Mouse (Mus musculus): ENCODE results near the gene Ctps2. TPM values are rescaled to one million over a fixed set of nuclear protein-coding genes. Genes with fewer than 3 reads are reported as not detected.
A peak's percentile ranks its signal among the peaks of the same experiment; 100 is the strongest.

Ctps2 gene
- polyA plus RNA-seq, 1 experiment, result 6.7 TPM

- Histone ChIP-seq H3K4me3 (ENCODE audit: control insufficient read depth, low read depth, low read length) (peak overlapping the region; percentile 71), H3K4me1 (ENCODE audit: control insufficient read depth, insufficient read depth, low read length) (peaks cover 3% of the 10 kb centered on the region), H3K27me3 (ENCODE audit: control insufficient read depth, insufficient read depth, low read length) (no peaks in the 10 kb centered on the region), H3K27ac (ENCODE audit: control insufficient read depth, insufficient read depth, low read depth, low read length) (peak overlapping the region; percentile 55), H3K36me3 (ENCODE audit: control insufficient read depth, insufficient read depth, low read length) (no peaks in the 10 kb centered on the region)
- TF ChIP-seq CTCF (IDR thresholded peaks at IDR 0.05; ENCODE audit: control insufficient read depth, insufficient read depth, insufficient replicate concordance, low read depth, low read length), result no peak
- no peak for TF ChIP-seq POLR2A (IDR thresholded peaks at IDR 0.05; ENCODE audit: control insufficient read depth, low read depth, low read length)
Observed at GRCm38 (mm10) chrX:162901371-162902039, 467 bp downstream of the Ctps2 start.

- Histone ChIP-seq H3K27ac (ENCODE audit: control insufficient read depth, insufficient read depth, low read depth, low read length) (peak overlapping the region; percentile 55), H3K4me1 (ENCODE audit: control insufficient read depth, insufficient read depth, low read length) (peaks cover 3% of the 10 kb centered on the region), H3K4me3 (ENCODE audit: control insufficient read depth, low read depth, low read length) (peak overlapping the region; percentile 71), H3K27me3 (ENCODE audit: control insufficient read depth, insufficient read depth, low read length) (no peaks in the 10 kb centered on the region), H3K36me3 (ENCODE audit: control insufficient read depth, insufficient read depth, low read length) (no peaks in the 10 kb centered on the region)
- no peak for TF ChIP-seq POLR2A (IDR thresholded peaks at IDR 0.05; ENCODE audit: control insufficient read depth, low read depth, low read length)
- no peak for TF ChIP-seq CTCF (IDR thresholded peaks at IDR 0.05; ENCODE audit: control insufficient read depth, insufficient read depth, insufficient replicate concordance, low read depth, low read length)
Observed at GRCm38 (mm10) chrX:162902040-162902734, 1.1 kb downstream of the Ctps2 start.

- H3K36me3 ChIP-seq (ENCODE audit: control insufficient read depth, insufficient read depth, low read length), result no peaks in the 10 kb centered on the region
- TF ChIP-seq POLR2A (IDR thresholded peaks at IDR 0.05; ENCODE audit: control insufficient read depth, low read depth, low read length), result no peak
- no peak for TF ChIP-seq CTCF (IDR thresholded peaks at IDR 0.05; ENCODE audit: control insufficient read depth, insufficient read depth, insufficient replicate concordance, low read depth, low read length)
- H3K4me3 ChIP-seq (ENCODE audit: control insufficient read depth, low read depth, low read length), result no peak overlapping the region
- H3K27ac ChIP-seq (ENCODE audit: control insufficient read depth, insufficient read depth, low read depth, low read length), result no peak overlapping the region
- H3K27me3 ChIP-seq (ENCODE audit: control insufficient read depth, insufficient read depth, low read length), result no peaks in the 10 kb centered on the region
- no peaks in the 10 kb centered on the region for H3K4me1 ChIP-seq (ENCODE audit: control insufficient read depth, insufficient read depth, low read length)
Observed at GRCm38 (mm10) chrX:162907554-162907953, 6.5 kb downstream of the Ctps2 start.

- TF ChIP-seq POLR2A (IDR thresholded peaks at IDR 0.05; ENCODE audit: control insufficient read depth, low read depth, low read length), result no peak
- TF ChIP-seq CTCF (IDR thresholded peaks at IDR 0.05; ENCODE audit: control insufficient read depth, insufficient read depth, insufficient replicate concordance, low read depth, low read length), result no peak
- Histone ChIP-seq H3K36me3 (ENCODE audit: control insufficient read depth, insufficient read depth, low read length) (no peaks in the 10 kb centered on the region), H3K27ac (ENCODE audit: control insufficient read depth, insufficient read depth, low read depth, low read length) (no peak overlapping the region), H3K4me1 (ENCODE audit: control insufficient read depth, insufficient read depth, low read length) (no peaks in the 10 kb centered on the region), H3K4me3 (ENCODE audit: control insufficient read depth, low read depth, low read length) (no peak overlapping the region), H3K27me3 (ENCODE audit: control insufficient read depth, insufficient read depth, low read length) (no peaks in the 10 kb centered on the region)
Observed at GRCm38 (mm10) chrX:162913651-162914050, 12.6 kb downstream of the Ctps2 start.

- no peaks in the 10 kb centered on the region for H3K4me1 ChIP-seq (ENCODE audit: control insufficient read depth, insufficient read depth, low read length)
- H3K4me3 ChIP-seq (ENCODE audit: control insufficient read depth, low read depth, low read length), result no peak overlapping the region
- H3K36me3 ChIP-seq (ENCODE audit: control insufficient read depth, insufficient read depth, low read length), result no peaks in the 10 kb centered on the region
- H3K27me3 ChIP-seq (ENCODE audit: control insufficient read depth, insufficient read depth, low read length), result no peaks in the 10 kb centered on the region
- TF ChIP-seq POLR2A (IDR thresholded peaks at IDR 0.05; ENCODE audit: control insufficient read depth, low read depth, low read length), result no peak
- no peak; the same call in 1 of the 2 replicates for TF ChIP-seq CTCF (IDR thresholded peaks at IDR 0.05; ENCODE audit: control insufficient read depth, insufficient read depth, insufficient replicate concordance, low read depth, low read length)
- H3K27ac ChIP-seq (ENCODE audit: control insufficient read depth, insufficient read depth, low read depth, low read length), result no peak overlapping the region
Observed at GRCm38 (mm10) chrX:162915697-162916096, 14.7 kb downstream of the Ctps2 start.

GRCm38 (mm10) chrX:162921487-162922125 lies 20.6 kb downstream of the Ctps2 start:
- TF ChIP-seq POLR2A (IDR thresholded peaks at IDR 0.05; ENCODE audit: control insufficient read depth, low read depth, low read length) (no peak), CTCF (IDR thresholded peaks at IDR 0.05; ENCODE audit: control insufficient read depth, insufficient read depth, insufficient replicate concordance, low read depth, low read length) (no peak)
- H3K36me3 ChIP-seq (ENCODE audit: control insufficient read depth, insufficient read depth, low read length), result no peaks in the 10 kb centered on the region

GRCm38 (mm10) chrX:162931467-162931866 lies 30.4 kb downstream of the Ctps2 start:
- TF ChIP-seq CTCF (IDR thresholded peaks at IDR 0.05; ENCODE audit: control insufficient read depth, insufficient read depth, insufficient replicate concordance, low read depth, low read length) (no peak), POLR2A (IDR thresholded peaks at IDR 0.05; ENCODE audit: control insufficient read depth, low read depth, low read length) (no peak)
- Histone ChIP-seq H3K27me3 (ENCODE audit: control insufficient read depth, insufficient read depth, low read length) (no peaks in the 10 kb centered on the region), H3K27ac (ENCODE audit: control insufficient read depth, insufficient read depth, low read depth, low read length) (no peak overlapping the region), H3K4me1 (ENCODE audit: control insufficient read depth, insufficient read depth, low read length) (no peaks in the 10 kb centered on the region), H3K36me3 (ENCODE audit: control insufficient read depth, insufficient read depth, low read length) (no peaks in the 10 kb centered on the region), H3K4me3 (ENCODE audit: control insufficient read depth, low read depth, low read length) (no peak overlapping the region)

More at GRCm38 (mm10) chrX:162921487-162922125, 20.6 kb downstream of the Ctps2 start:
- H3K27ac ChIP-seq (ENCODE audit: control insufficient read depth, insufficient read depth, low read depth, low read length), result no peak overlapping the region
- H3K4me1 ChIP-seq (ENCODE audit: control insufficient read depth, insufficient read depth, low read length), result no peaks in the 10 kb centered on the region
- H3K4me3 ChIP-seq (ENCODE audit: control insufficient read depth, low read depth, low read length), result no peak overlapping the region
- H3K27me3 ChIP-seq (ENCODE audit: control insufficient read depth, insufficient read depth, low read length), result no peaks in the 10 kb centered on the region
